Mouse (Mus musculus) limb, embryonic 14.5 days (tissue): ENCODE measurements at regions not wholly inside any gene's neighbourhood (a gene's known extent, or its start where the extent isn't known, plus 50 kb on each side); places are given as distances from the start of the nearest gene placed in this dataset.

Experiments used
- ATAC-seq: fragments of 200-750 bp; cut with Nextera tagmentation; 2 replicates; pipeline ENCODE4 v1.8.0; 2017; ENCODE audit warnings: low read depth, moderate number of reproducible peaks, moderate TSS enrichment; ENCODE audit not compliant: low FRiP score
- DNase-seq: peaks from one replicate; pipeline ENCODE4 v3.0.0-alpha.2; 2015; ENCODE audit warnings: low spot score
- H3K27ac ChIP-seq: fragments of 300-500 bp; sonication (generic); replicated peaks from 2 replicates; pipeline ENCODE4 v1.5.1; 2014; ENCODE audit warnings: low read depth, mild to moderate bottlenecking, low read length, moderate library complexity, mixed read lengths
- H3K27me3 ChIP-seq: fragments of 300-500 bp; sonication (generic); 2 replicates; pipeline ENCODE4 v1.6.1; 2014; ENCODE audit warnings: low read length, mixed read lengths; ENCODE audit not compliant: control insufficient read depth, insufficient read depth
- H3K36me3 ChIP-seq: fragments of 300-500 bp; sonication (generic); 2 replicates; pipeline ENCODE4 v1.6.1; 2014; ENCODE audit warnings: mild to moderate bottlenecking, low read length, moderate library complexity, mixed read lengths; ENCODE audit not compliant: control insufficient read depth, insufficient read depth
- H3K4me1 ChIP-seq: fragments of 300-500 bp; sonication (generic); 2 replicates; pipeline ENCODE4 v1.6.1; 2014; ENCODE audit warnings: antibody characterized with exemption, low read length, mixed read lengths; ENCODE audit not compliant: control insufficient read depth, insufficient read depth
- H3K4me2 ChIP-seq: fragments of 300-500 bp; sonication (generic); replicated peaks from 2 replicates; pipeline ENCODE4 v1.6.1; 2014; ENCODE audit warnings: low read depth, mild to moderate bottlenecking, low read length, moderate library complexity; ENCODE audit not compliant: severe bottlenecking
- H3K4me3 ChIP-seq: fragments of 300-500 bp; sonication (generic); replicated peaks from 2 replicates; pipeline ENCODE4 v1.5.1; 2014; ENCODE audit warnings: low read length
- H3K9ac ChIP-seq: fragments of 300-500 bp; sonication (generic); 2 replicates; pipeline ENCODE4 v1.6.1; 2014; ENCODE audit warnings: mild to moderate bottlenecking, low read depth, low read length, moderate library complexity; ENCODE audit not compliant: severe bottlenecking
- H3K9me3 ChIP-seq: fragments of 300-500 bp; sonication (generic); 2 replicates; pipeline ENCODE4 v1.6.1; 2016; ENCODE audit warnings: low read length; ENCODE audit not compliant: control insufficient read depth
- POLR2A ChIP-seq: fragments of 200-500 bp; IDR thresholded peaks from 2 replicates; pipeline ENCODE4 v1.8.0; 2012; ENCODE audit warnings: inconsistent platforms, mild to moderate bottlenecking, moderate library complexity, borderline replicate concordance; ENCODE audit not compliant: insufficient read depth, insufficient read length; ENCODE audit errors: extremely low read depth
- WGBS: fragments of 180-500 bp; shearing (Covaris S2); extraction: QIAGEN DNeasy Blood & Tissue Kit; methylation state at CpG from one replicate; pipeline ENCODE4 v1.1.7; 2014; 5-methylcytosine and 5-hydroxymethylcytosine counted together

GRCm38 (mm10) chr13:25727504-25728095 is 457.3 kb upstream of the Nrsn1 start:
- Histone ChIP-seq H3K27me3 (no peaks in the 10 kb centered on the region), H3K4me1 (peaks cover 7% of the 10 kb centered on the region; the same call in 1 of the 2 replicates), H3K9ac (no peak overlapping the region), H3K36me3 (no peaks in the 10 kb centered on the region), H3K4me2 (no peak overlapping the region), H3K27ac (no peak overlapping the region), H3K4me3 (no peak overlapping the region), H3K9me3 (no peaks in the 10 kb centered on the region)
- WGBS = 64% methylated on average over 1 of the region's 1 CpGs
- ATAC-seq (no peak), DNase-seq (peak; percentile 31)
- TF ChIP-seq POLR2A = no peak

GRCm38 (mm10) chr13:25722595-25723525 is 452.6 kb upstream of the Nrsn1 start:
- H3K4me1 ChIP-seq = peaks cover 5% of the 10 kb centered on the region; the same call in 1 of the 2 replicates
- no peak for TF ChIP-seq POLR2A
- H3K9ac ChIP-seq = no peak overlapping the region
- 29% methylated on average over 4 of the region's 4 CpGs for WGBS
- ATAC-seq (no peak), DNase-seq (no peak)
- no peak overlapping the region for H3K27ac ChIP-seq
- H3K9me3 ChIP-seq = no peaks in the 10 kb centered on the region
- H3K4me3 ChIP-seq = no peak overlapping the region
- H3K4me2 ChIP-seq = no peak overlapping the region
- no peaks in the 10 kb centered on the region for H3K27me3 ChIP-seq
- no peaks in the 10 kb centered on the region for H3K36me3 ChIP-seq

- no peak for TF ChIP-seq POLR2A
- no peak overlapping the region for H3K27ac ChIP-seq
- DNase-seq (no peak), ATAC-seq (no peak)
- no peaks in the 10 kb centered on the region for H3K4me1 ChIP-seq
- no peak overlapping the region for H3K9ac ChIP-seq
- no peaks in the 10 kb centered on the region for H3K36me3 ChIP-seq
- H3K9me3 ChIP-seq = no peaks in the 10 kb centered on the region
- H3K4me3 ChIP-seq = no peak overlapping the region
- WGBS = 43% methylated on average over 4 of the region's 4 CpGs
- no peaks in the 10 kb centered on the region for H3K27me3 ChIP-seq
- H3K4me2 ChIP-seq = no peak overlapping the region
These were observed 430.7 kb upstream of the Nrsn1 start for GRCm38 (mm10) chr13:25700965-25701364.

GRCm38 (mm10) chr13:25695956-25696355 is 425.7 kb upstream of the Nrsn1 start:
- Histone ChIP-seq H3K9ac (no peak overlapping the region), H3K27ac (no peak overlapping the region), H3K9me3 (no peaks in the 10 kb centered on the region), H3K4me3 (no peak overlapping the region), H3K4me1 (no peaks in the 10 kb centered on the region; the same call in 1 of the 2 replicates), H3K36me3 (no peaks in the 10 kb centered on the region), H3K4me2 (no peak overlapping the region), H3K27me3 (no peaks in the 10 kb centered on the region)
- peak; percentile 9 for DNase-seq
- no peak for TF ChIP-seq POLR2A
- WGBS = 94% methylated on average over 1 of the region's 1 CpGs
- no peak for ATAC-seq

GRCm38 (mm10) chr13:25695017-25695604 is 424.8 kb upstream of the Nrsn1 start:
- no peak overlapping the region for H3K4me3 ChIP-seq
- 79% methylated on average over 14 of the region's 14 CpGs for WGBS
- no peaks in the 10 kb centered on the region; the same call in 1 of the 2 replicates for H3K4me1 ChIP-seq
- H3K9me3 ChIP-seq = no peaks in the 10 kb centered on the region
- no peak overlapping the region for H3K27ac ChIP-seq
- ATAC-seq (no peak), DNase-seq (peak; percentile 29)
- H3K9ac ChIP-seq = no peak overlapping the region
- no peaks in the 10 kb centered on the region for H3K36me3 ChIP-seq
- TF ChIP-seq POLR2A = no peak
- no peak overlapping the region for H3K4me2 ChIP-seq
- no peaks in the 10 kb centered on the region for H3K27me3 ChIP-seq
